Mouse (Mus musculus): ENCODE measurements around the gene Ndufc2. TPM values are rescaled to one million over a fixed set of nuclear protein-coding genes. Genes with fewer than 3 reads are reported as not detected.
A peak's percentile ranks its signal among the peaks of the same experiment; 100 is the strongest.

Ndufc2 gene
- polyA plus RNA-seq, 1 experiment from 2014 or later: 346 TPM

GRCm38 (mm10) chr7:97361467-97361866, 38.3 kb upstream of the Ndufc2 start:
- Histone ChIP-seq H3K27ac (no peak overlapping the region), H3K36me3 (no peaks in the 10 kb centered on the region), H3K4me2 (no peak overlapping the region), H3K4me3 (no peak overlapping the region), H3K9ac (no peak overlapping the region), H3K4me1 (no peaks in the 10 kb centered on the region), H3K9me3 (no peaks in the 10 kb centered on the region), H3K27me3 (no peaks in the 10 kb centered on the region)
- 26% methylated on average over 4 of the region's 4 CpGs for WGBS
- no peak for ATAC-seq (ENCODE audit: insufficient number of reproducible peaks, insufficient read depth, low FRiP score, low TSS enrichment, low read depth)

DNA sequence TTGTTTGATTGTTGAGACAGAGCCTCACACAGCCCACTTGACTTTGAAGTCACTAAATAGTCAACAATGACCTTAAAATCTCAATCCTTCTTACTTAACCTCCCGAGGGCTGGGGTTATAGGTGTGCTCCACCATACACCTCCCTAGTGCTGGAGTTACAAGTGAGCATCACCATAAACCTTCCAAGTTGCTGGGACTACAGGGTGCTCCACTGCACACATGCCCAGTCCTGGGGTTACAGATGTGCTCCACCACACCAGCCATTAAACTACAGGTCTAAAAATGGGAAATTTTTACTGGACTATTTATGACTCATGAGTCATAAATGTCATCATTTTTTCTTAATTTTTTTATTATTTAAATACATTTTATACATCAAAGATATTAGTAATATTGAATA, 33.9 kb upstream of the Ndufc2 start:
- Histone ChIP-seq H3K36me3 (no peaks in the 10 kb centered on the region), H3K4me3 (no peak overlapping the region), H3K27ac (no peak overlapping the region), H3K27me3 (no peaks in the 10 kb centered on the region), H3K4me2 (no peak overlapping the region), H3K9ac (no peak overlapping the region), H3K4me1 (peaks cover 2% of the 10 kb centered on the region), H3K9me3 (no peaks in the 10 kb centered on the region)
- WGBS: 76% methylated on average over 1 of the region's 1 CpGs
- no peak for ATAC-seq (ENCODE audit: insufficient number of reproducible peaks, insufficient read depth, low FRiP score, low TSS enrichment, low read depth)

GRCm38 (mm10) chr7:97375101-97375500, 24.7 kb upstream of the Ndufc2 start:
- no peak for ATAC-seq (ENCODE audit: insufficient number of reproducible peaks, insufficient read depth, low FRiP score, low TSS enrichment, low read depth)
- Histone ChIP-seq H3K36me3 (peaks cover 56% of the 10 kb centered on the region), H3K9ac (no peak overlapping the region), H3K4me1 (peaks cover 10% of the 10 kb centered on the region), H3K4me2 (no peak overlapping the region), H3K4me3 (no peak overlapping the region), H3K9me3 (no peaks in the 10 kb centered on the region), H3K27ac (no peak overlapping the region), H3K27me3 (no peaks in the 10 kb centered on the region)
- 94% methylated on average over 9 of the region's 9 CpGs for WGBS

GRCm38 (mm10) chr7:97375906-97376305, 23.9 kb upstream of the Ndufc2 start:
- Histone ChIP-seq H3K27me3 (no peaks in the 10 kb centered on the region), H3K36me3 (peaks cover 61% of the 10 kb centered on the region), H3K4me1 (peaks cover 8% of the 10 kb centered on the region), H3K4me2 (no peak overlapping the region), H3K4me3 (no peak overlapping the region), H3K9me3 (no peaks in the 10 kb centered on the region), H3K27ac (no peak overlapping the region), H3K9ac (no peak overlapping the region)
- WGBS: 93% methylated on average over 2 of the region's 2 CpGs
- ATAC-seq (ENCODE audit: insufficient number of reproducible peaks, insufficient read depth, low FRiP score, low TSS enrichment, low read depth): no peak

- no peak overlapping the region for H3K27ac ChIP-seq
- no peak for ATAC-seq (ENCODE audit: insufficient number of reproducible peaks, insufficient read depth, low FRiP score, low TSS enrichment, low read depth)
These were observed 20.5 kb upstream of the Ndufc2 start for GRCm38 (mm10) chr7:97379304-97379703.

DNA sequence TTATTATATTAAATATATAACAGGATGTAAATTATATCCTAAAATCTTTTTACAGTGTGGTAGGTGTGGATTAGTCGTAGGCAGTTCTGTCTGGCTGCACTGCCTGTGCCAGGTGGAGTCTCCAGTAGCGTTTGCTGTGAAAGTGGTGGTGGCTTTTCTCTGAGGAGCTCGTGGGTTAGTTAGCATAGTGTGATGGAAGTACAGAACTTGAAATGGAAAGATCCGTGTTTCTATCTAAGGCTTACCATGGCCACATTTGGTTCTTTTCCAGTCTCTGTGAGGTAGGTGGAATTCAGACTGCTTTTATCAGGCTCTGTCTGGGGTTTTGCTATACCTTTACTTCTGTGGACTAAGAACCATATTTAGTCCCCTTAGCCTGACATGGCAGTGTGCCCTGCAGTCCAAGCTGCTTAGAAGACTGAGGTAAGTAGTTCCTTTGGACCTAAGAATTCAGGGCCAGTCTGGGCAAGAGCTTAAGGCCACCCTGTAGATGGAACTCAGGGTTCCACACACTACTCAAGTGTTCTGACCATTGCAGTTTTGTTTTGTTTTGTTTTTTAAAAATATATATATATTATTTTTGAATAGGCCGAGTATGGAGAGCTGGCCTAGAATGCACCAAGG, 19.2 kb upstream of the Ndufc2 start:
- 91% methylated on average over 5 of the region's 5 CpGs for WGBS
- no peak for ATAC-seq (ENCODE audit: insufficient number of reproducible peaks, insufficient read depth, low FRiP score, low TSS enrichment, low read depth)
- no peaks in the 10 kb centered on the region for H3K4me1 ChIP-seq
- H3K4me2 ChIP-seq: no peak overlapping the region
- H3K27me3 ChIP-seq: no peaks in the 10 kb centered on the region
- H3K27ac ChIP-seq: no peak overlapping the region
- peaks cover 86% of the 10 kb centered on the region for H3K36me3 ChIP-seq
- no peak overlapping the region for H3K4me3 ChIP-seq
- no peaks in the 10 kb centered on the region for H3K9me3 ChIP-seq
- H3K9ac ChIP-seq: no peak overlapping the region

More at GRCm38 (mm10) chr7:97379304-97379703, 20.5 kb upstream of the Ndufc2 start:
- H3K4me3 ChIP-seq: no peak overlapping the region
- no peak overlapping the region for H3K4me2 ChIP-seq
- H3K9ac ChIP-seq: no peak overlapping the region
- H3K4me1 ChIP-seq: no peaks in the 10 kb centered on the region
- H3K9me3 ChIP-seq: no peaks in the 10 kb centered on the region
- no peaks in the 10 kb centered on the region for H3K27me3 ChIP-seq
- WGBS: 89% methylated on average over 5 of the region's 5 CpGs
- H3K36me3 ChIP-seq: peaks cover 86% of the 10 kb centered on the region

- Histone ChIP-seq H3K4me1 (no peaks in the 10 kb centered on the region), H3K4me2 (no peak overlapping the region), H3K9me3 (no peaks in the 10 kb centered on the region), H3K27me3 (no peaks in the 10 kb centered on the region), H3K4me3 (no peak overlapping the region), H3K36me3 (peaks cover 90% of the 10 kb centered on the region), H3K27ac (no peak overlapping the region), H3K9ac (no peak overlapping the region)
- WGBS: 93% methylated on average over 8 of the region's 8 CpGs
- no peak for ATAC-seq (ENCODE audit: insufficient number of reproducible peaks, insufficient read depth, low FRiP score, low TSS enrichment, low read depth)
These were observed 17.1 kb upstream of the Ndufc2 start for GRCm38 (mm10) chr7:97382661-97383060.

DNA sequence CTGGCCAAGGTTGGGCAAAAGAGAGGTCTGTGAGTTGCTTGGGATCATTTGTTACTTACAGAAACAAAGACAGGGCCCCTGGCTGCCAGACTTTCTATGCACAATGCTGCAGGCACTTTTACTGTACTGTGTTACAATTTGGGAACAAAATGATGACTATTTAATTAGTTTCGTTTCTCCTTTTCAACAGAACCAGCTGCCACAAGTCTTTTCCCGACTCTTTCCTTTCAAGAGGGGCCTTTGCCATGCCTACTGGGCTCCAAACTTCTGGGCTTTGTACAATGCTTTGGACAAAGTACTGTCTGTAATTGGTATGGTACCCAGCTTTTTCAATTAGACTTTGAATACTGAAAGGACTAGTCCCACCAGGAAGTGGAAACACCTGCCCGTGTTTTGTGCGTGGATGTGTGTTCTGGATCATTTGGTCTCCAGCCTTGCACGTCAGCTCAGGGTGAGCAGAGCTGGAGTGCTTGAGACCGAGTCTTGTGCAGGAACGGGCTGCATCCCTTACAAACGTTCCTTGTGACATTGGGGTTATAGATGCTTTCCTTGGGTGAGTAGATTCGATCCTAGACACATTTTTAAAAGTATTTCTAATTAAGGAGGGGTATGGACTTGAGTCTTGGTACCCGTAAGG, 16.2 kb upstream of the Ndufc2 start:
- H3K9ac ChIP-seq: no peak overlapping the region
- WGBS: 84% methylated on average over 10 of the region's 10 CpGs

DNA sequence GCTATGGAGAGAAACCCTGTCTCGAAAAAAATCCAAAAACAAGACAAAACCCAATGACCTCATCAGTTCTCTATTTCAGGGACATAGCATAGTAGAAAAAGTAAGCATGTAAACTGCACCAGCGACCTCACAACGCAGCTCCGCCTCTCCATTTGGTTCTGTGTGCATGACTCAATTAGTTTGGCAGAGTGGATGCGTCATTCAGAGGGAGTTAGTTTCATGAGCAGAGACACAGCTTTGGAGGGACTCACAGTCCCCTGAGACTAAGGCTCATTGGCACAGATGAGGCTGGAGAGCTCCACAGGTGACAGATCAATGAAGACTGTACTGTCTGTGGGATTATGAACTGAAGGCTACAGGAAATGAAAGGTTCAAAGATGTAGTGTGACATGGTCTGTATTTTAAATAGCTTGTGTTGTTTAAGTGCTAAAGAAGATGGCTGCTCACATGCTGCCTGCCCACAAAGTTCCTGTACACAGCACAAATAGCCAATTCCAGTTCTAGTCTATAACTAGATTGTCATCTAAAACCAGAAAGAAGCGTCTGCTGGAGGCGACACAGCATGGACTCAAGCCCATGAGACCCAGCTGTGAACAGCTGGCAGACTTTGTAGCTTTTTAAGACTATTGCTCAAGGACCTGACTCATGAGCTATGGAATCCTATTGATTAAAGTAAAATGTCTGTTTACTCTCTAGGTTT, 13.5 kb upstream of the Ndufc2 start:
- H3K4me1 ChIP-seq: no peaks in the 10 kb centered on the region
- no peaks in the 10 kb centered on the region for H3K9me3 ChIP-seq
- ATAC-seq (ENCODE audit: insufficient number of reproducible peaks, insufficient read depth, low FRiP score, low TSS enrichment, low read depth): no peak
- WGBS: 92% methylated on average over 7 of the region's 7 CpGs
- peaks cover 91% of the 10 kb centered on the region for H3K36me3 ChIP-seq
- H3K27ac ChIP-seq: no peak overlapping the region
- no peak overlapping the region for H3K4me3 ChIP-seq
- H3K4me2 ChIP-seq: no peak overlapping the region
- H3K27me3 ChIP-seq: no peaks in the 10 kb centered on the region
- H3K9ac ChIP-seq: 0 out of 2 replicates have a peak overlapping the region, but pooled peaks have one; percentile 6

More for the DNA sequence above, 16.2 kb upstream of the Ndufc2 start:
- Histone ChIP-seq H3K4me2 (no peak overlapping the region), H3K9me3 (no peaks in the 10 kb centered on the region), H3K27me3 (no peaks in the 10 kb centered on the region), H3K4me3 (no peak overlapping the region), H3K36me3 (peaks cover 90% of the 10 kb centered on the region), H3K4me1 (no peaks in the 10 kb centered on the region), H3K27ac (no peak overlapping the region)
- ATAC-seq (ENCODE audit: insufficient number of reproducible peaks, insufficient read depth, low FRiP score, low TSS enrichment, low read depth): no peak

DNA sequence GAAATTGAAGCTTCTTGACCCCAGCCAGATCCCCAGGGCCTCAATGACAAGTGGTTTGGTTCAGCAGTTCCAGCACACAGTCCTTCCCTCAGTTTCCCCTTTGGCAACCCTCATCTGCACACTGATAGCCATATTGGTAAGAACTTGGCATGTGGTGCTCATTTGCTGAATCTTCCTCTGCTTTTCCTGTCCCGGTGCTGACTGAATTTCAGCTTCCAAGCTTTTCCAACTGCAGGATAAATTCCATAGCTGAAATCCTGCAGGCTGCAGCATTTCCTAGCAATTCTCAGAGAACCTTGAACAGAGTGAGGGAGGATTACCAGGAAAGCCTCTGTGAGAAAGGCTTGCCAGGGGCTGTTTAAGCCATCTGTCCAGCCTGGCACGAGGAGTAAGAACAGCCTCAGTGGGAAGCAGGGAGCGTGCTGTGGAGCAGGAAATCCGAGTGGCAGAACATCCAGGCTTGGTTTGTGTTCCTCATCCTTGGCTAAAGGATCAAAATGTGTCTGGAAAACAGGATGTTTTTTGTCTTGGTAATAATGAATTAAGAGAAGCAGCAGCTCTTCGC, 12.9 kb upstream of the Ndufc2 start:
- no peak for ATAC-seq (ENCODE audit: insufficient number of reproducible peaks, insufficient read depth, low FRiP score, low TSS enrichment, low read depth)
- peaks cover 91% of the 10 kb centered on the region for H3K36me3 ChIP-seq

GRCm38 (mm10) chr7:97387561-97388147, 12.1 kb upstream of the Ndufc2 start:
- peaks cover 91% of the 10 kb centered on the region for H3K36me3 ChIP-seq
- WGBS: 93% methylated on average over 8 of the region's 8 CpGs
- H3K4me1 ChIP-seq: no peaks in the 10 kb centered on the region
- H3K9me3 ChIP-seq: no peaks in the 10 kb centered on the region
- ATAC-seq (ENCODE audit: insufficient number of reproducible peaks, insufficient read depth, low FRiP score, low TSS enrichment, low read depth): no peak
- no peak overlapping the region for H3K9ac ChIP-seq
- no peak overlapping the region for H3K4me2 ChIP-seq
- no peaks in the 10 kb centered on the region for H3K27me3 ChIP-seq
- no peak overlapping the region for H3K4me3 ChIP-seq
- H3K27ac ChIP-seq: no peak overlapping the region

More for the DNA sequence above, 12.9 kb upstream of the Ndufc2 start:
- 87% methylated on average over 5 of the region's 5 CpGs for WGBS
- Histone ChIP-seq H3K27me3 (no peaks in the 10 kb centered on the region), H3K4me3 (no peak overlapping the region), H3K4me2 (no peak overlapping the region), H3K27ac (no peak overlapping the region), H3K9ac (no peak overlapping the region), H3K9me3 (no peaks in the 10 kb centered on the region), H3K4me1 (no peaks in the 10 kb centered on the region)
